Comparison of ENCODE assay signal across 19 mouse cellular contexts in the genomic region with DNA sequence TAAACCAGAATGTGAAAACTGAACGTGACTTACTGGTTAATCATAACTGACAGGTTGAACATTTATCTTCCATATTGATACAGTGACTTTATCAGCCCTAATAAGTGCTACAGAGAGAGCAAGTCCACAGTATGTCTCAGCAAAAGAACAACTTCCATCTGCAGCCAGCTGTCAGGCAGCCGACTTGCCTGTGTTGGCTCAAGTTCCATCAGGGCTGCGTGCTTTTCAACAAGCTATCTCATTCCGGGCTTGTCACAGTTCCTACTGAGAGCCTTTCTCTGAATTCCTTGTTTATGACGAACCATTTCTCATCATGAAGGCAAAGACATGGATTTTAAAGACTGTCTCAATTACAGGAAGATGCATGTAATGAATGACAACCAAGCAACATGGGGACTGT. TPM values are rescaled to one million over a fixed set of nuclear protein-coding genes. Genes with fewer than 3 reads are reported as not detected.
A peak's percentile ranks its signal among the peaks of the same experiment; 100 is the strongest.
DNase-seq lines count a peak whose midpoint lies in the region; ATAC-seq and TF ChIP-seq lines count a peak whose summit lies in the region.
"Had no signal": no experiment of that assay in that cellular context is flagged by ENCODE, and none has a peak within 500 bp of the region (broad histone marks: within the 10 kb centered on the region; RNA-seq: fewer than 3 reads in every experiment).

No protein-coding gene starts in this region.

- H3K4me1 ChIP-seq in hindbrain, postnatal 0 days (ENCODE audit: insufficient read depth, low read length): no peaks in the 10 kb centered on the region
- H3K4me1 ChIP-seq in hindbrain, embryonic 14.5 days (replicated peaks; ENCODE audit: control insufficient read depth, insufficient read depth, low read length): no peaks in the 10 kb centered on the region
- H3K4me1 ChIP-seq in stomach, embryonic 14.5 days (ENCODE audit: control insufficient read depth, insufficient read depth, low read length): 0 out of 2 replicates have a peak, but pooled peaks cover 3% of the 10 kb centered on the region
- H3K4me1 ChIP-seq in stomach, postnatal 0 days (replicated peaks; ENCODE audit: control insufficient read depth, insufficient read depth): peaks cover 3% of the 10 kb centered on the region; the same call in 1 of the 2 replicates
- H3K4me1 ChIP-seq: embryonic facial prominence, embryonic 15.5 days; limb, embryonic 10.5 days; neural tube, embryonic 12.5 days had no signal

- no peaks in the 10 kb centered on the region for H3K36me3 ChIP-seq in hindbrain, postnatal 0 days (ENCODE audit: insufficient read depth, low read length)
- H3K36me3 ChIP-seq in hindbrain, embryonic 14.5 days (replicated peaks; ENCODE audit: control insufficient read depth, insufficient read depth): no peaks in the 10 kb centered on the region
- no peaks in the 10 kb centered on the region for H3K36me3 ChIP-seq in stomach, embryonic 14.5 days (ENCODE audit: control insufficient read depth, insufficient read depth, low read length)
- no peaks in the 10 kb centered on the region for H3K36me3 ChIP-seq in stomach, postnatal 0 days (ENCODE audit: control insufficient read depth, insufficient read depth, low read length)
- H3K36me3 ChIP-seq: embryonic facial prominence, embryonic 15.5 days; forebrain, embryonic 12.5 days; kidney, embryonic 15.5 days; limb, embryonic 10.5 days; liver, embryonic 12.5 days; neural tube, embryonic 12.5 days had no signal

- no peak overlapping the region for H3K4me2 ChIP-seq in hindbrain, postnatal 0 days (ENCODE audit: low read depth, low read length)
- no peak overlapping the region for H3K4me2 ChIP-seq in hindbrain, embryonic 14.5 days (replicated peaks)
- no peak overlapping the region for H3K4me2 ChIP-seq in stomach, embryonic 14.5 days (replicated peaks; ENCODE audit: low read depth, low read length)
- no peak overlapping the region for H3K4me2 ChIP-seq in stomach, postnatal 0 days (replicated peaks; ENCODE audit: low read depth)
- H3K4me2 ChIP-seq: embryonic facial prominence, embryonic 15.5 days; forebrain, embryonic 12.5 days; kidney, embryonic 15.5 days; liver, embryonic 12.5 days; neural tube, embryonic 12.5 days had no signal

- no peaks in the 10 kb centered on the region for H3K27me3 ChIP-seq in hindbrain, postnatal 0 days (ENCODE audit: insufficient read depth, low read length)
- H3K27me3 ChIP-seq in hindbrain, embryonic 14.5 days (ENCODE audit: control insufficient read depth, insufficient read depth, low read length): no peaks in the 10 kb centered on the region
- H3K27me3 ChIP-seq in stomach, embryonic 14.5 days (ENCODE audit: control insufficient read depth, insufficient read depth, low read length): no peaks in the 10 kb centered on the region
- no peaks in the 10 kb centered on the region for H3K27me3 ChIP-seq in stomach, postnatal 0 days (ENCODE audit: control insufficient read depth, insufficient read depth, low read length)
- H3K27me3 ChIP-seq: embryonic facial prominence, embryonic 15.5 days; forebrain, embryonic 12.5 days; kidney, embryonic 15.5 days; liver, embryonic 12.5 days; neural tube, embryonic 12.5 days had no signal

- no peak overlapping the region for H3K27ac ChIP-seq in hindbrain, postnatal 0 days
- H3K27ac ChIP-seq in hindbrain, embryonic 14.5 days: no peak overlapping the region
- H3K27ac ChIP-seq in stomach, embryonic 14.5 days (ENCODE audit: low read length): peak overlapping the region; percentile 50; the same call in 1 of the 2 replicates
- no peak overlapping the region for H3K27ac ChIP-seq in stomach, postnatal 0 days (replicated peaks)
- H3K27ac ChIP-seq: embryonic facial prominence, embryonic 15.5 days; forebrain, embryonic 12.5 days; kidney, embryonic 15.5 days; limb, embryonic 10.5 days; liver, embryonic 12.5 days; neural tube, embryonic 12.5 days had no signal

- WGBS in hindbrain, postnatal 0 days: 53% methylated on average over 5 of the region's 5 CpGs
- WGBS in hindbrain, embryonic 14.5 days: 75% methylated on average over 5 of the region's 5 CpGs
- WGBS in stomach, embryonic 14.5 days: 29% methylated on average over 5 of the region's 5 CpGs
- WGBS in stomach, postnatal 0 days: 27% methylated on average over 5 of the region's 5 CpGs

- H3K9me3 ChIP-seq in hindbrain, postnatal 0 days (ENCODE audit: low read length): no peaks in the 10 kb centered on the region
- H3K9me3 ChIP-seq in hindbrain, embryonic 14.5 days (ENCODE audit: control insufficient read depth, low read length): no peaks in the 10 kb centered on the region
- no peaks in the 10 kb centered on the region for H3K9me3 ChIP-seq in stomach, embryonic 14.5 days (ENCODE audit: control insufficient read depth, low read depth, low read length)
- no peaks in the 10 kb centered on the region for H3K9me3 ChIP-seq in stomach, postnatal 0 days (ENCODE audit: control insufficient read depth, low read length)
- H3K9me3 ChIP-seq: embryonic facial prominence, embryonic 15.5 days; forebrain, embryonic 12.5 days; kidney, embryonic 15.5 days; limb, embryonic 10.5 days; liver, embryonic 12.5 days; neural tube, embryonic 12.5 days had no signal

- H3K4me3 ChIP-seq in hindbrain, postnatal 0 days (ENCODE audit: low read length): no peak overlapping the region
- no peak overlapping the region for H3K4me3 ChIP-seq in hindbrain, embryonic 14.5 days (replicated peaks; ENCODE audit: low read length)
- H3K4me3 ChIP-seq in stomach, embryonic 14.5 days (ENCODE audit: low read depth, low read length): no peak overlapping the region
- H3K4me3 ChIP-seq in stomach, postnatal 0 days (ENCODE audit: low read depth, low read length): no peak overlapping the region
- H3K4me3 ChIP-seq: embryonic facial prominence, embryonic 15.5 days; forebrain, embryonic 12.5 days; kidney, embryonic 15.5 days; limb, embryonic 10.5 days; liver, embryonic 12.5 days; neural tube, embryonic 12.5 days had no signal

- DNase-seq in hindbrain, postnatal 0 days (ENCODE audit: low spot score): peak; percentile 18
- no peak for DNase-seq in hindbrain, embryonic 14.5 days (ENCODE audit: low spot score)
- no peak for DNase-seq in stomach, postnatal 0 days (ENCODE audit: low spot score)
- DNase-seq in heart, postnatal 10 days: peak; percentile 77 to 81
- DNase-seq in left cerebral cortex, adult 11 months (ENCODE audit: low spot score): no peak
- DNase-seq: cerebellum, adult 11 months; layer of hippocampus, postnatal 36 days; right cerebral cortex, postnatal 14 days; thymus, adult 2 months had no signal

- intact Hi-C loops in heart, postnatal 10 days (cut with DNase I): no loop called here

- no peak for ATAC-seq in hindbrain, postnatal 0 days
- no peak for ATAC-seq in hindbrain, embryonic 14.5 days (ENCODE audit: low FRiP score)
- peak; percentile 33; the same call in 1 of the 2 replicates for ATAC-seq in stomach, embryonic 14.5 days (ENCODE audit: insufficient number of reproducible peaks, insufficient read depth, low FRiP score, low read depth)
- no peak for ATAC-seq in stomach, postnatal 0 days (ENCODE audit: low FRiP score, low TSS enrichment)
- ATAC-seq in megakaryocyte-erythroid progenitor cell, adult 5-6 weeks (replicated peaks; ENCODE audit: low FRiP score, low TSS enrichment, poor library complexity, severe bottlenecking): no peak
- ATAC-seq: inflammation-experienced regulatory T-cells, adult 6 months; liver, embryonic 12.5 days; midbrain, embryonic 16.5 days had no signal

- H3K9ac ChIP-seq in hindbrain, postnatal 0 days (replicated peaks; ENCODE audit: low read length): no peak overlapping the region
- H3K9ac ChIP-seq in hindbrain, embryonic 14.5 days: no peak overlapping the region
- no peak overlapping the region for H3K9ac ChIP-seq in stomach, embryonic 14.5 days (replicated peaks; ENCODE audit: low read depth, low read length)
- no peak overlapping the region for H3K9ac ChIP-seq in stomach, postnatal 0 days (ENCODE audit: low read length)
- H3K9ac ChIP-seq: embryonic facial prominence, embryonic 15.5 days; forebrain, embryonic 12.5 days; kidney, embryonic 15.5 days; liver, embryonic 12.5 days; neural tube, embryonic 12.5 days had no signal

- TF ChIP-seq CTCF in hindbrain, postnatal 0 days (IDR thresholded peaks at IDR 0.05; ENCODE audit: low read depth): no peak
- TF ChIP-seq CTCF in stomach, postnatal 0 days (IDR thresholded peaks at IDR 0.05; ENCODE audit: low read depth): no peak

- TF ChIP-seq EP300 in stomach, postnatal 0 days (optimal IDR thresholded peaks at IDR 0.05): no peak

RNA-seq across cellular contexts. Expression of a gene that starts 52.6 kb away (rescaled TPM):
- total RNA-seq in hindbrain, postnatal 0 days (2014; rRNA removed): 28.5 and 30.4 TPM in 2 replicates
- polyA plus RNA-seq in hindbrain, postnatal 0 days (2015; fragmentation: Nextera tagmentation; extraction: Ambion mirVana): 43.8 and 47.7 TPM in 2 replicates
- 33.0 and 37.0 TPM in 2 replicates for polyA plus RNA-seq in hindbrain, embryonic 14.5 days (2014; fragmentation: Nextera tagmentation; extraction: Ambion mirVana)
- 44.1 and 49.6 TPM in 2 replicates for polyA plus RNA-seq in stomach, embryonic 14.5 days (2014; fragmentation: Nextera tagmentation; extraction: Ambion mirVana)
- polyA plus RNA-seq in stomach, postnatal 0 days (2015; fragmentation: Nextera tagmentation; extraction: Ambion mirVana): 26.0 and 27.8 TPM in 2 replicates
- total RNA-seq in heart, postnatal 10 days (2021): 10 to 100 TPM; 30.9 to 31.3 TPM
- total RNA-seq in megakaryocyte-erythroid progenitor cell, adult 5-6 weeks (2014; fragmentation: Nextera tagmentation): 91.0 and 120 TPM in 2 replicates
- 32.5 and 40.5 TPM in 2 replicates for total RNA-seq in megakaryocyte-erythroid progenitor cell, adult 5-6 weeks (2017)

Comparison
In these comparisons a context has a peak if more than half of its experiments do, and no peak if none do; other contexts are left out.
1. DNase-seq: peak in hindbrain, postnatal 0 days (single experiment) and heart, postnatal 10 days (2 of 2); none in hindbrain, embryonic 14.5 days (single experiment), stomach, postnatal 0 days (single experiment) and left cerebral cortex, adult 11 months (single experiment).